Mouse (Mus musculus) heart, adult 2 months (tissue): ENCODE results near the gene Cntfr. TPM values are rescaled to one million over a fixed set of nuclear protein-coding genes. Genes with fewer than 3 reads are reported as not detected.

Source experiments
- DNase-seq, 2 experiments: peaks; one replicate each; pipeline ENCODE4 v3.0.0; 2021
- H3K27ac ChIP-seq: fragments of 200-600 bp; 2 replicates; pipeline ENCODE4 v1.8.1; 2022
- H3K27me3 ChIP-seq: fragments of 200-500 bp; 2 replicates; pipeline ENCODE4 v1.6.1; 2012; ENCODE audit warnings: mild to moderate bottlenecking, low read length, inconsistent platforms, mixed read lengths; ENCODE audit not compliant: control insufficient read depth, insufficient read depth
- H3K36me3 ChIP-seq: fragments of 200-500 bp; 2 replicates; pipeline ENCODE4 v1.6.1; 2012; ENCODE audit warnings: low read length, inconsistent platforms; ENCODE audit not compliant: control insufficient read depth, insufficient read depth
- H3K4me1 ChIP-seq: fragments of 200-500 bp; 2 replicates; pipeline ENCODE4 v1.6.1; 2011; ENCODE audit warnings: low read length; ENCODE audit not compliant: control insufficient read depth, insufficient read depth
- H3K4me3 ChIP-seq: fragments of 200-600 bp; 2 replicates; pipeline ENCODE4 v1.8.1; 2022
- H3K79me2 ChIP-seq: fragments of 200-500 bp; replicated peaks from 2 replicates; pipeline ENCODE4 v1.6.1; 2012; ENCODE audit warnings: mild to moderate bottlenecking, inconsistent platforms, low read length, moderate library complexity, mixed read lengths; ENCODE audit not compliant: control insufficient read depth, insufficient read depth
- H3K9ac ChIP-seq: fragments of 200-500 bp; 2 replicates; pipeline ENCODE4 v1.6.1; 2012; ENCODE audit warnings: low read depth, mild to moderate bottlenecking, control low read depth, inconsistent platforms, low read length, mixed read lengths
- CTCF ChIP-seq: fragments of 200-600 bp; IDR thresholded peaks from 2 replicates; pipeline ENCODE4 v1.8.1; 2022; ENCODE audit warnings: antibody characterized with exemption, mild to moderate bottlenecking, moderate library complexity
- EP300 ChIP-seq: fragments of 200-500 bp; IDR thresholded peaks from 2 replicates; pipeline ENCODE4 v1.6.1; 2011; ENCODE audit warnings: low read depth, low read length, control low read depth; ENCODE audit not compliant: insufficient read depth
- POLR2A ChIP-seq: fragments of 200-500 bp; IDR thresholded peaks from 2 replicates; pipeline ENCODE4 v1.6.1; 2011; ENCODE audit warnings: mild to moderate bottlenecking, low read depth, low read length, control low read depth; ENCODE audit not compliant: insufficient read depth
- WGBS: fragments of 180-500 bp; shearing (Covaris S2); methylation state at CpG from one replicate; pipeline ENCODE4 v1.1.7; 2018; 5-methylcytosine and 5-hydroxymethylcytosine counted together
- intact Hi-C: fragments of 180-260 bp; cut with DNase I; formaldehyde crosslinking; loops from one replicate; pipeline ENCODE4 v1.15.1; 2025
- polyA plus RNA-seq: library from polyadenylated mRNA; depleted of rRNA; stranded (reverse); fragments of >200 nt; gene quantifications from 2 replicates; pipeline ENCODE4 v1.2.3, GENCODE M21; 2012
- total RNA-seq, 2 experiments: library from RNA; stranded (reverse); gene quantifications; 2 replicates each; pipeline ENCODE4 v1.2.3; 2021

Cntfr gene
- total and polyA plus RNA-seq, 3 experiments: 4.1 to 11.4 (median 5.4) TPM

- Histone ChIP-seq H3K27me3 (no peaks in the 10 kb centered on the region), H3K4me3 (no peak overlapping the region), H3K36me3 (no peaks in the 10 kb centered on the region), H3K79me2 (no peaks in the 10 kb centered on the region), H3K9ac (no peak overlapping the region), H3K4me1 (no peaks in the 10 kb centered on the region), H3K27ac (no peak overlapping the region)
- TF ChIP-seq POLR2A (no peak), CTCF (no peak), EP300 (no peak)
- WGBS: 65% methylated on average over 10 of the region's 10 CpGs
- intact Hi-C loops: no loop called here
- no peak for DNase-seq
Observed at GRCm38 (mm10) chr4:41681947-41682346, 14.9 kb downstream of the Cntfr start.

GRCm38 (mm10) chr4:41681176-41681575, 15.7 kb downstream of the Cntfr start:
- DNase-seq: no peak
- H3K79me2 ChIP-seq: no peaks in the 10 kb centered on the region
- no peaks in the 10 kb centered on the region for H3K27me3 ChIP-seq
- no peak overlapping the region for H3K9ac ChIP-seq
- no peak for TF ChIP-seq CTCF
- no peak for TF ChIP-seq EP300
- no peak for TF ChIP-seq POLR2A
- intact Hi-C loops: no loop called here
- no peaks in the 10 kb centered on the region for H3K4me1 ChIP-seq
- WGBS: 72% methylated on average over 4 of the region's 4 CpGs
- H3K36me3 ChIP-seq: no peaks in the 10 kb centered on the region
- H3K4me3 ChIP-seq: no peak overlapping the region
- no peak overlapping the region for H3K27ac ChIP-seq

- no peaks in the 10 kb centered on the region for H3K27me3 ChIP-seq
- no peak overlapping the region for H3K27ac ChIP-seq
- TF ChIP-seq EP300 (no peak), CTCF (no peak)
- DNase-seq: no peak
- H3K36me3 ChIP-seq: no peaks in the 10 kb centered on the region
- H3K9ac ChIP-seq: no peak overlapping the region
- no peaks in the 10 kb centered on the region for H3K4me1 ChIP-seq
- intact Hi-C loops: no loop called here
- H3K79me2 ChIP-seq: no peaks in the 10 kb centered on the region
- H3K4me3 ChIP-seq: no peak overlapping the region
- 78% methylated on average over 1 of the region's 2 CpGs for WGBS
Observed at GRCm38 (mm10) chr4:41679291-41679690, 17.6 kb downstream of the Cntfr start.

GRCm38 (mm10) chr4:41678863-41679262, 18.0 kb downstream of the Cntfr start:
- TF ChIP-seq POLR2A (no peak), EP300 (no peak), CTCF (no peak)
- no peaks in the 10 kb centered on the region for H3K27me3 ChIP-seq
- no peaks in the 10 kb centered on the region for H3K79me2 ChIP-seq
- intact Hi-C loops: no loop called here
- H3K36me3 ChIP-seq: no peaks in the 10 kb centered on the region
- no peak for DNase-seq
- H3K4me3 ChIP-seq: no peak overlapping the region
- no peaks in the 10 kb centered on the region for H3K4me1 ChIP-seq
- no peak overlapping the region for H3K27ac ChIP-seq
- H3K9ac ChIP-seq: no peak overlapping the region
- WGBS: 67% methylated on average over 6 of the region's 6 CpGs

GRCm38 (mm10) chr4:41677006-41677629, 19.8 kb downstream of the Cntfr start:
- intact Hi-C loops: no loop called here
- WGBS: 50% methylated on average over 12 of the region's 13 CpGs
- H3K27me3 ChIP-seq: no peaks in the 10 kb centered on the region
- H3K4me3 ChIP-seq: no peak overlapping the region
- no peak overlapping the region for H3K27ac ChIP-seq
- TF ChIP-seq CTCF (no peak), POLR2A (no peak), EP300 (no peak)
- H3K79me2 ChIP-seq: no peaks in the 10 kb centered on the region
- H3K36me3 ChIP-seq: no peaks in the 10 kb centered on the region
- no peak for DNase-seq
- no peak overlapping the region for H3K9ac ChIP-seq
- no peaks in the 10 kb centered on the region for H3K4me1 ChIP-seq

- H3K27ac ChIP-seq: no peak overlapping the region
Observed at GRCm38 (mm10) chr4:41676248-41677005, 20.5 kb downstream of the Cntfr start.

More at GRCm38 (mm10) chr4:41676248-41677005, 20.5 kb downstream of the Cntfr start:
- Histone ChIP-seq H3K27me3 (no peaks in the 10 kb centered on the region), H3K79me2 (no peaks in the 10 kb centered on the region), H3K4me3 (no peak overlapping the region), H3K4me1 (no peaks in the 10 kb centered on the region), H3K36me3 (no peaks in the 10 kb centered on the region), H3K9ac (no peak overlapping the region)
- no peak for DNase-seq
- TF ChIP-seq POLR2A (no peak), EP300 (no peak), CTCF (no peak)
- intact Hi-C loops: no loop called here
- WGBS: 40% methylated on average over 17 of the region's 17 CpGs
